Mouse (Mus musculus) small intestine, adult 2 months (tissue): Measurements from ENCODE around the gene 2010111I01Rik.

Experiments
- CTCF ChIP-seq: fragments of 200-500 bp; IDR thresholded peaks from 2 replicates; pipeline ENCODE4 v1.5.1; 2012; ENCODE audit warnings: low read depth, mild to moderate bottlenecking, control low read depth, inconsistent platforms, low read length, moderate library complexity, mixed read lengths; ENCODE audit not compliant: insufficient replicate concordance, insufficient read length; ENCODE audit errors: extremely low read depth
- POLR2A ChIP-seq: fragments of 200-500 bp; IDR thresholded peaks from 2 replicates; pipeline ENCODE4 v1.6.1; 2012; ENCODE audit warnings: low read depth, mild to moderate bottlenecking, control low read depth, inconsistent platforms, low read length, moderate library complexity

GRCm38 (mm10) chr13:63230955-63231701 lies 266.4 kb downstream of the 2010111I01Rik start:
- TF ChIP-seq POLR2A (no peak), CTCF (no peak)
